Mouse (Mus musculus) limb, embryonic 11.5 days (tissue): Measurements from ENCODE around the gene Kremen2. TPM values are rescaled to one million over a fixed set of nuclear protein-coding genes. Genes with fewer than 3 reads are reported as not detected.
"Not testable (repeated sequence)": the region's sequence is repeated elsewhere in the genome, so short reads cannot be mapped to it uniquely, and the experiment has no call there.

Experiments
- ATAC-seq: fragments of 200-750 bp; cut with Nextera tagmentation; 2 replicates; pipeline ENCODE4 v1.8.0; 2017; ENCODE audit warnings: low read depth; ENCODE audit not compliant: insufficient number of reproducible peaks, low FRiP score, low TSS enrichment
- DNase-seq: peaks from one replicate; pipeline ENCODE4 v3.0.0-alpha.2; 2015; ENCODE audit warnings: low spot score
- H3K27ac ChIP-seq: fragments of 300-500 bp; sonication (generic); replicated peaks from 2 replicates; pipeline ENCODE4 v1.5.1; 2014; ENCODE audit warnings: low read depth, mild to moderate bottlenecking, low read length
- H3K27me3 ChIP-seq: fragments of 300-500 bp; sonication (generic); 2 replicates; pipeline ENCODE4 v1.6.1; 2014; ENCODE audit warnings: mild to moderate bottlenecking, low read length, mixed read lengths; ENCODE audit not compliant: control insufficient read depth, insufficient read depth
- H3K36me3 ChIP-seq: fragments of 300-500 bp; sonication (generic); 2 replicates; pipeline ENCODE4 v1.6.1; 2014; ENCODE audit warnings: mild to moderate bottlenecking, low read length, moderate library complexity, mixed read lengths; ENCODE audit not compliant: control insufficient read depth, insufficient read depth
- H3K4me1 ChIP-seq: fragments of 300-500 bp; sonication (generic); 2 replicates; pipeline ENCODE4 v1.6.1; 2014; ENCODE audit warnings: low read length, mixed read lengths; ENCODE audit not compliant: control insufficient read depth, insufficient read depth
- H3K4me2 ChIP-seq: fragments of 300-500 bp; sonication (generic); 2 replicates; pipeline ENCODE4 v1.6.1; 2014; ENCODE audit warnings: low read depth, mild to moderate bottlenecking, moderate library complexity; ENCODE audit not compliant: severe bottlenecking
- H3K4me3 ChIP-seq: fragments of 300-500 bp; sonication (generic); 2 replicates; pipeline ENCODE4 v1.5.1; 2014; ENCODE audit warnings: low read depth, low read length
- H3K9ac ChIP-seq: fragments of 300-500 bp; sonication (generic); 2 replicates; pipeline ENCODE4 v1.6.1; 2014; ENCODE audit warnings: mild to moderate bottlenecking, low read length
- H3K9me3 ChIP-seq: fragments of 300-500 bp; sonication (generic); 2 replicates; pipeline ENCODE4 v1.6.1; 2016; ENCODE audit warnings: low read length; ENCODE audit not compliant: control insufficient read depth
- WGBS: fragments of 180-500 bp; shearing (Covaris S2); extraction: QIAGEN DNeasy Blood & Tissue Kit; methylation state at CpG from one replicate; pipeline ENCODE4 v1.1.7; 2014; 5-methylcytosine and 5-hydroxymethylcytosine counted together
- polyA plus RNA-seq: library from polyadenylated mRNA; unstranded; fragments of >200 nt; fragmentation: Nextera tagmentation; extraction: Ambion mirVana; gene quantifications from 2 replicates; pipeline ENCODE4 v1.2.1, GENCODE M21; 2014

Kremen2 gene
- polyA plus RNA-seq, 1 experiment from 2014 or later, result 14.8 TPM

- Histone ChIP-seq H3K9ac (peak within 1 kb of the TSS; percentile 80), H3K36me3 (no peaks in the 10 kb centered on the region), H3K27ac (0 out of 2 replicates have a peak within 1 kb of the TSS, but pooled peaks have one; percentile 56), H3K4me2 (peak within 1 kb of the TSS; percentile 76), H3K4me3 (peak within 1 kb of the TSS; percentile 60), H3K27me3 (no peaks in the 10 kb centered on the region), H3K4me1 (0 out of 2 replicates have a peak, but pooled peaks cover 2% of the 10 kb centered on the region), H3K9me3 (no peaks in the 10 kb centered on the region)
- WGBS, result 4% methylated on average over 35 of the region's 43 CpGs
- ATAC-seq (peak; percentile 78), DNase-seq (peak; percentile 90)
Measured at GRCm38 (mm10) chr17:23785561-23786471, 40.2 kb upstream of the Kremen2 start, which contains the start of gene Flywch2. Gene Flywch2, minus strand, starts transcription at chr17:23786081.

GRCm38 (mm10) chr17:23783352-23783751, 37.7 kb upstream of the Kremen2 start:
- no peak for ATAC-seq

GRCm38 (mm10) chr17:23778447-23778846, 32.8 kb upstream of the Kremen2 start:
- no peaks in the 10 kb centered on the region for H3K4me1 ChIP-seq
- H3K4me3 ChIP-seq, result no peak overlapping the region
- no peak overlapping the region for H3K9ac ChIP-seq
- no peak for DNase-seq
- H3K4me2 ChIP-seq, result no peak overlapping the region
- H3K27ac ChIP-seq, result no peak overlapping the region
- 51% methylated on average over 2 of the region's 2 CpGs for WGBS
- no peaks in the 10 kb centered on the region; the same call in 1 of the 2 replicates for H3K36me3 ChIP-seq
- no peak for ATAC-seq
- H3K9me3 ChIP-seq, result no peaks in the 10 kb centered on the region
- no peaks in the 10 kb centered on the region for H3K27me3 ChIP-seq

More at GRCm38 (mm10) chr17:23783352-23783751, 37.7 kb upstream of the Kremen2 start:
- no peaks in the 10 kb centered on the region for H3K36me3 ChIP-seq
- no peaks in the 10 kb centered on the region for H3K9me3 ChIP-seq
- no peak overlapping the region for H3K27ac ChIP-seq
- no peak overlapping the region for H3K4me3 ChIP-seq
- no peak overlapping the region for H3K9ac ChIP-seq
- no peak for DNase-seq
- no peak overlapping the region for H3K4me2 ChIP-seq
- H3K27me3 ChIP-seq, result no peaks in the 10 kb centered on the region
- no peaks in the 10 kb centered on the region for H3K4me1 ChIP-seq

- WGBS, result 91% methylated on average over 2 of the region's 2 CpGs
- no peaks in the 10 kb centered on the region; the same call in 1 of the 2 replicates for H3K36me3 ChIP-seq
- ATAC-seq, result no peak
- H3K27ac ChIP-seq, result no peak overlapping the region
- no peaks in the 10 kb centered on the region for H3K9me3 ChIP-seq
- DNase-seq, result no peak
- H3K9ac ChIP-seq, result no peak overlapping the region
- no peaks in the 10 kb centered on the region for H3K27me3 ChIP-seq
- H3K4me1 ChIP-seq, result no peaks in the 10 kb centered on the region
- no peak overlapping the region for H3K4me2 ChIP-seq
- no peak overlapping the region for H3K4me3 ChIP-seq
Measured at GRCm38 (mm10) chr17:23777141-23777540, 31.5 kb upstream of the Kremen2 start.

- no peak overlapping the region for H3K4me2 ChIP-seq
- DNase-seq (no peak), ATAC-seq (no peak)
- H3K9me3 ChIP-seq, result no peaks in the 10 kb centered on the region
- H3K4me3 ChIP-seq, result no peak overlapping the region
- no peaks in the 10 kb centered on the region for H3K4me1 ChIP-seq
- no peak overlapping the region for H3K27ac ChIP-seq
- 81% methylated on average over 10 of the region's 10 CpGs for WGBS
- no peaks in the 10 kb centered on the region for H3K27me3 ChIP-seq
- no peak overlapping the region for H3K9ac ChIP-seq
- no peaks in the 10 kb centered on the region; the same call in 1 of the 2 replicates for H3K36me3 ChIP-seq
Measured at GRCm38 (mm10) chr17:23776216-23776615, 30.6 kb upstream of the Kremen2 start.

GRCm38 (mm10) chr17:23774090-23774489, 28.5 kb upstream of the Kremen2 start:
- Histone ChIP-seq H3K27me3 (no peaks in the 10 kb centered on the region), H3K36me3 (no peaks in the 10 kb centered on the region; the same call in none of the 2 replicates), H3K9me3 (no peaks in the 10 kb centered on the region), H3K27ac (no peak overlapping the region), H3K9ac (no peak overlapping the region), H3K4me3 (no peak overlapping the region), H3K4me1 (peaks cover 5% of the 10 kb centered on the region), H3K4me2 (no peak overlapping the region)
- DNase-seq, result peak; percentile 88
- 0 out of 2 replicates have a peak, but pooled peaks have one; percentile 36 for ATAC-seq
- WGBS, result 4% methylated on average over 12 of the region's 12 CpGs

GRCm38 (mm10) chr17:23773676-23774075, 28.0 kb upstream of the Kremen2 start:
- Histone ChIP-seq H3K4me1 (peaks cover 5% of the 10 kb centered on the region), H3K4me2 (no peak overlapping the region), H3K27ac (no peak overlapping the region), H3K9ac (no peak overlapping the region), H3K9me3 (no peaks in the 10 kb centered on the region), H3K27me3 (no peaks in the 10 kb centered on the region), H3K4me3 (no peak overlapping the region), H3K36me3 (no peaks in the 10 kb centered on the region; the same call in none of the 2 replicates)
- ATAC-seq (no peak), DNase-seq (no peak)
- 75% methylated on average over 6 of the region's 6 CpGs for WGBS

- H3K9ac ChIP-seq, H3K4me3 ChIP-seq, ATAC-seq, H3K27me3 ChIP-seq, H3K36me3 ChIP-seq, H3K4me1 ChIP-seq, H3K4me2 ChIP-seq, H3K9me3 ChIP-seq, DNase-seq, H3K27ac ChIP-seq: not testable (repeated sequence)
- WGBS, result 83% methylated on average over 2 of the region's 2 CpGs
Measured at GRCm38 (mm10) chr17:23772219-23772556, 26.6 kb upstream of the Kremen2 start.
